Mouse (Mus musculus): ENCODE data around the gene Ulk3. TPM values are rescaled to one million over a fixed set of nuclear protein-coding genes. Genes with fewer than 3 reads are reported as not detected.

Ulk3 gene
- polyA plus RNA-seq, 1 experiment from 2014 or later, result 14.3 TPM

- peaks cover 23% of the 10 kb centered on the region; the same call in 1 of the 2 replicates for H3K36me3 ChIP-seq
- no peak for ATAC-seq (replicated peaks; ENCODE audit: insufficient number of reproducible peaks, insufficient read depth, low FRiP score, low read depth)
- no peaks in the 10 kb centered on the region for H3K27me3 ChIP-seq
These were observed 14.9 kb upstream of the Ulk3 start for GRCm38 (mm10) chr9:57574397-57574796.

DNA sequence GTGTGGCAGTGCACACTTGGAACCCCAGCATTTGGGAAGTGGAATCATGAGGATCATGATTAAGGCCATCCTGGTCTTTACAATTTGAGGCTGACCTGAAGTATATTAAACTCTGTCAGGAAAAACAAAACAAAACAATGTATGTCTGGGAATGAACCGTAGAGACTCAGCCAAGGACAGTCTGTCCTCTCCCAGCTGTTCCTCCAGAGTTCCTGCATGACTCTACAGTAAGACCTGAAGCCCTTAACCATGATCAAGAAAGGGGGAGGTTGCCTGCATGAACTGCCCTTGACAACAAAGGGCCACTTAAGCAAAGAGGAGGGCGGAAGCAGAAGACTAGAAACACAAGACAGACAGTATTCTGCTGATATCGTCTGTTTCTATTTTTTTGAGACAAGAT is 13.7 kb upstream of the Ulk3 start:
- peaks cover 24% of the 10 kb centered on the region for H3K36me3 ChIP-seq
- H3K4me2 ChIP-seq, result no peak overlapping the region
- no peak overlapping the region for H3K9ac ChIP-seq
- no peak overlapping the region for H3K27ac ChIP-seq
- ATAC-seq (replicated peaks; ENCODE audit: insufficient number of reproducible peaks, insufficient read depth, low FRiP score, low read depth), result no peak
- no peaks in the 10 kb centered on the region for H3K27me3 ChIP-seq
- no peaks in the 10 kb centered on the region for H3K4me1 ChIP-seq (replicated peaks)
- H3K9me3 ChIP-seq (replicated peaks), result no peaks in the 10 kb centered on the region
- WGBS, result 61% methylated on average over 3 of the region's 3 CpGs
- no peak overlapping the region for H3K4me3 ChIP-seq

More at GRCm38 (mm10) chr9:57574397-57574796, 14.9 kb upstream of the Ulk3 start:
- no peak overlapping the region for H3K4me3 ChIP-seq
- H3K27ac ChIP-seq, result no peak overlapping the region
- H3K9me3 ChIP-seq (replicated peaks), result no peaks in the 10 kb centered on the region
- no peaks in the 10 kb centered on the region for H3K4me1 ChIP-seq (replicated peaks)
- H3K4me2 ChIP-seq, result no peak overlapping the region
- H3K9ac ChIP-seq, result no peak overlapping the region

DNA sequence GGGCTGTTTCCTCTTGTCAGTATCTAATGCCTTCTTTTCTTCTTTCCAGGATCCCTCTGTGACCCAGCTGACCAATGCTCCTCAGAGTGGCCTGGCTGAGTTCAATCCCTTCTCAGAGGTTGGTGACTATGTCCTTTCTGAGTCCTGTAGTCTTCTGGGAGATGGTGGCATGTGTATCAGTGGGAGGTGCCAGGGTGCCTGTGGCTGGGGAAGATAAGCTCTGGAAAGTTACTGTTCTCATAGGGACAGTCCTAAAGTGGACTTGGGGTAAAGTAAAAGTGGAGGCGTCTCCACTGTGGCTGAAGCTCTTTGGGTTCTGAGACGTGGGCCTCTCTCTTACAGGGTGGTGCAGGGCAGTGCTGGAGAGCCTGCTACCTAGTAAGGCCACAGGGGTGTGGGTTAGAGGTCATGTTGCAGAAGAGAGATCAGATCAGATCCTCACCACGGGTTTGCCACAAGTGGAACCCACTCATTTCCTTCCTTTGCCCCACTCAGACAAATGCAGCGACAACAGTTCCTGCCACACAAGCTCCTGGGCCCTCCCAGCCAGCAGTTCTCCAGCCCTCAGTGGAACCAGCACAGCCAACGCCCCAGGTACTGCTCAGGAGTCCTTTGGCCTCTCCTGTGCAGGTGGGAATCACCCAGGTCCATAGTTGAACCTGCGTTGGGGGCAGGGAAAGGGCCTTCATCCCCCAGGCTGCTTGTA is 12.0 kb upstream of the Ulk3 start:
- Histone ChIP-seq H3K36me3 (peaks cover 32% of the 10 kb centered on the region), H3K4me1 (replicated peaks) (no peaks in the 10 kb centered on the region), H3K9ac (no peak overlapping the region), H3K4me2 (no peak overlapping the region), H3K4me3 (no peak overlapping the region), H3K27me3 (no peaks in the 10 kb centered on the region), H3K27ac (no peak overlapping the region), H3K9me3 (replicated peaks) (no peaks in the 10 kb centered on the region)
- no peak for ATAC-seq (replicated peaks; ENCODE audit: insufficient number of reproducible peaks, insufficient read depth, low FRiP score, low read depth)
- 72% methylated on average over 6 of the region's 6 CpGs for WGBS

- WGBS, result 88% methylated on average over 3 of the region's 3 CpGs
- H3K4me3 ChIP-seq, result no peak overlapping the region
- H3K9me3 ChIP-seq (replicated peaks), result no peaks in the 10 kb centered on the region
- no peak overlapping the region for H3K27ac ChIP-seq
- ATAC-seq (replicated peaks; ENCODE audit: insufficient number of reproducible peaks, insufficient read depth, low FRiP score, low read depth), result no peak
- H3K36me3 ChIP-seq, result peaks cover 45% of the 10 kb centered on the region
- H3K4me1 ChIP-seq (replicated peaks), result peaks cover 12% of the 10 kb centered on the region
- no peaks in the 10 kb centered on the region for H3K27me3 ChIP-seq
- H3K4me2 ChIP-seq, result no peak overlapping the region
- no peak overlapping the region for H3K9ac ChIP-seq
These were observed 4.3 kb upstream of the Ulk3 start for GRCm38 (mm10) chr9:57584991-57585390.

GRCm38 (mm10) chr9:57590726-57591125 is 1.5 kb downstream of the Ulk3 start:
- H3K36me3 ChIP-seq, result peaks cover 26% of the 10 kb centered on the region; the same call in 1 of the 2 replicates
- WGBS, result 39% methylated on average over 5 of the region's 5 CpGs

GRCm38 (mm10) chr9:57593454-57594173 is 4.4 kb downstream of the Ulk3 start:
- Histone ChIP-seq H3K9ac (no peak overlapping the region), H3K27me3 (no peaks in the 10 kb centered on the region), H3K4me3 (no peak overlapping the region), H3K9me3 (replicated peaks) (no peaks in the 10 kb centered on the region), H3K4me2 (no peak overlapping the region), H3K27ac (no peak overlapping the region), H3K4me1 (replicated peaks) (peaks cover 34% of the 10 kb centered on the region), H3K36me3 (peaks cover 29% of the 10 kb centered on the region; the same call in 1 of the 2 replicates)
- 56% methylated on average over 12 of the region's 12 CpGs for WGBS
- ATAC-seq (replicated peaks; ENCODE audit: insufficient number of reproducible peaks, insufficient read depth, low FRiP score, low read depth), result no peak

More at GRCm38 (mm10) chr9:57590726-57591125, 1.5 kb downstream of the Ulk3 start:
- Histone ChIP-seq H3K9me3 (replicated peaks) (no peaks in the 10 kb centered on the region), H3K4me2 (peak overlapping the region; percentile 85; the same call in 1 of the 2 replicates), H3K4me1 (replicated peaks) (peaks cover 25% of the 10 kb centered on the region), H3K27ac (no peak overlapping the region), H3K27me3 (no peaks in the 10 kb centered on the region), H3K4me3 (no peak overlapping the region), H3K9ac (no peak overlapping the region)
- no peak for ATAC-seq (replicated peaks; ENCODE audit: insufficient number of reproducible peaks, insufficient read depth, low FRiP score, low read depth)

DNA sequence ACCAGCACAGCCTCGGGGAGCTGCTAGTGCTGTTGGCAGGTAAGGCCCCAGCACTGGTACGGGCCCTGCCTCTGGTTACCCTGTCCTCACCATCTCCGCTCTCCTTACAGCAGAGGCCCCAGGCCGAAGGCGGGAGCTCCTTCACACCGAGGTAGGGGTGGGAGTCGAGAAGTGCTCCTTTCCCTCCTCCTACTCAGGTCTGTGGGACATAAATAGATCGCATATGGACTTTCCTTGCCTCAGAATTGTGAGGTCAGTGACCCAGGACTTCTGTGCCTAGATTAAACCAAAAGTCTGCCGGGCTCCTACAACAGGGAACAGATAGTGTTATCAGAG is 4.9 kb downstream of the Ulk3 start:
- peaks cover 29% of the 10 kb centered on the region; the same call in 1 of the 2 replicates for H3K36me3 ChIP-seq
- ATAC-seq (replicated peaks; ENCODE audit: insufficient number of reproducible peaks, insufficient read depth, low FRiP score, low read depth), result no peak
- 50% methylated on average over 9 of the region's 9 CpGs for WGBS
- no peak overlapping the region for H3K4me3 ChIP-seq
- H3K27me3 ChIP-seq, result no peaks in the 10 kb centered on the region
- H3K4me2 ChIP-seq, result no peak overlapping the region
- H3K27ac ChIP-seq, result no peak overlapping the region
- no peak overlapping the region for H3K9ac ChIP-seq
- no peaks in the 10 kb centered on the region for H3K9me3 ChIP-seq (replicated peaks)
- peaks cover 28% of the 10 kb centered on the region for H3K4me1 ChIP-seq (replicated peaks)

DNA sequence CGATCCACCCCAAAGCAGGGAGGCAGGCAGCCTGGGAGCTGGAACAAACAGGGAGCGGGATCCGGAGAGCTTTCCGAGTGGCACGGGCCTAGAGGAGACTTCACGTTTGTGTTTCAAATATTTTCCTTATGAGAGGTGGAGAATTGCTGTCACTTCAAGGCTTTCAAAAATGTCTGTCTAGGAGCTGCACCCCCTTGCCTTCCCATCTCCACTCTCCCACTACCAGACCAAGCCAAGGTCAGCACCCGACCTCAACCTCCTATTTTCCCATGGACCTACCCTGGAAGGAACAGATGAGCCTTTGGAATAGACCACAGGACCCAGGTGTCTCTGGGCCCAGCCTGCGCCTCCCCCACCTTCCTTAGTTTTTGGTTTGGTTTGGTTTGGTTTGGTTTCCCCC is 8.0 kb downstream of the Ulk3 start:
- Histone ChIP-seq H3K4me3 (no peak overlapping the region), H3K27me3 (no peaks in the 10 kb centered on the region), H3K4me1 (replicated peaks) (peaks cover 41% of the 10 kb centered on the region), H3K4me2 (no peak overlapping the region), H3K9ac (no peak overlapping the region), H3K9me3 (replicated peaks) (no peaks in the 10 kb centered on the region), H3K36me3 (peaks cover 25% of the 10 kb centered on the region; the same call in 1 of the 2 replicates), H3K27ac (no peak overlapping the region)
- 80% methylated on average over 8 of the region's 8 CpGs for WGBS
- no peak for ATAC-seq (replicated peaks; ENCODE audit: insufficient number of reproducible peaks, insufficient read depth, low FRiP score, low read depth)

GRCm38 (mm10) chr9:57597929-57598382 is 8.7 kb downstream of the Ulk3 start:
- Histone ChIP-seq H3K4me3 (no peak overlapping the region), H3K4me1 (replicated peaks) (peaks cover 44% of the 10 kb centered on the region), H3K9ac (no peak overlapping the region), H3K9me3 (replicated peaks) (no peaks in the 10 kb centered on the region), H3K27me3 (no peaks in the 10 kb centered on the region), H3K36me3 (peaks cover 19% of the 10 kb centered on the region; the same call in 1 of the 2 replicates), H3K4me2 (no peak overlapping the region), H3K27ac (no peak overlapping the region)
- ATAC-seq (replicated peaks; ENCODE audit: insufficient number of reproducible peaks, insufficient read depth, low FRiP score, low read depth), result no peak
- 17% methylated on average over 4 of the region's 4 CpGs for WGBS

DNA sequence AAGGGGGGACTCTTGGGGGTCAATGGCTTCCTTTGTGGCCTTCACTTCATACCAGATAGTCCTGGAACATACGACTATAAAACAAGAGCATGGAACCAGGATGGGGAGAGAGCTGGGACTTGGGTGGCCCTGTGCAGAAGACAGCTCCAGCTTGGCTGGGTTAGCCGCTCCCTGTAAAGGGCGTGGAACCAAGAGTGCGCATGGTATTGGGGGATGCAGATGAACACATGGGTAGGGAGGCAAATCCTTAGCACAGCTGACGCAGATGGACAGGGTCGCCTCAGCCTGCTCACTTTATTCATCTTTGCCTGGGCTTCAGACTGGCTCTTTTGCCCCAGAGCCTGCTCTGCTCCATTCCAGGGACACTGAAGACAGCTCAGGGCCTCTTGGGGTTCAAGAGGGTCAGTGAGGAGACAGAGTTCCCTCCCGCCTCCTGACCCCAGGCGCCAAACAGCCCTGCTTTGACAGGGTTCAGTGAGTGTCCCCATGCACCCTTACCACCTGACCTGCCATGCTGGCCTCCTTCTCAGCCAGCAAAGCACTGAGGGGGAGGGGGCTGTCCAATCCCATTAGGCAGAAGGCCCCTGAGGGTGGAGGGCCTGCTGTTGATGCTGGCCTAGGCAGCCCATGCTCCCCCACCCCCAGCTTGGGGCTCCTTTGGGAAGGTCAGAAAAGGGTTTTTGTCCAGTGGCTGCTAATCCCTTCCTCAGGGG is 9.8 kb downstream of the Ulk3 start:
- ATAC-seq (replicated peaks; ENCODE audit: insufficient number of reproducible peaks, insufficient read depth, low FRiP score, low read depth), result no peak
- Histone ChIP-seq H3K9ac (no peak overlapping the region), H3K27me3 (peaks cover 3% of the 10 kb centered on the region), H3K4me2 (no peak overlapping the region), H3K36me3 (peaks cover 13% of the 10 kb centered on the region; the same call in 1 of the 2 replicates), H3K4me1 (replicated peaks) (peaks cover 38% of the 10 kb centered on the region), H3K9me3 (replicated peaks) (no peaks in the 10 kb centered on the region), H3K4me3 (no peak overlapping the region), H3K27ac (no peak overlapping the region)
- WGBS, result 62% methylated on average over 8 of the region's 8 CpGs

DNA sequence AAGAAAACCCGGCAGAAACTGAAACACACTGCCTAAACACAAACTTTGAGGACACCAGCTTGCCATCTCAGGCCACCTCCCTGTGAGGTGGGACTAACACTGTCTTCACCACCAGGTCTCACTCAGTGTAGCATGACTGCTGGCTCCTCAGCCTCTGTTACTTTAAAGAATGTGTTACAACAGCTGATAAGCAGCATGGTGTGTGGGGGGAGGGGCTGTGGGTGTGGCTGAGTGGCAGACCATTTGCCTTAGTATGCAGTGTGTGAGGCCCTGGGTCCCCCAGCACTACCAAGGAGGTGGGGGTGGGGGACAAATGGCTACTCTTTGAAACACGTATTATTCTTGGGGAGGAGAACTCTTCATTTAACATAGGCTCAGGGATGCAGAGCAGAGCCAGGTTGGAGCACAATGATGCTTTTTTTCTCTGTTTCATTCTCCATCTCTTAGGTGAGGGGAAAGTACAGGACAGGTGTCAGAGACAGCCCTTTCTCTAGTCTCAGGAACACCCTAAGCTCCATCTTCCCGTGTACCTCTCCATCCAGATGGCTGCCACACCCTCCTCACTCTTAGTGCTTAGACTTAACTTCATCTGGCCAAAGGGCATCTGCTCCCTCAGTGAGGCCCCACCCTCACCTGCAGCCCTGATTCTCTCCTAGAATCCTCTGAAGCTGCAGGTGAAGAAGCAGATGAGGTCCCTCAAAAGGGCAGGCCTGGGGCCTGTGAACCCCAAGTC is 11.5 kb downstream of the Ulk3 start:
- peak; percentile 68 for ATAC-seq (replicated peaks; ENCODE audit: insufficient number of reproducible peaks, insufficient read depth, low FRiP score, low read depth)
- Histone ChIP-seq H3K27ac (no peak overlapping the region), H3K4me3 (no peak overlapping the region), H3K27me3 (peaks cover 21% of the 10 kb centered on the region), H3K9ac (no peak overlapping the region), H3K9me3 (replicated peaks) (no peaks in the 10 kb centered on the region), H3K36me3 (0 out of 2 replicates have a peak, but pooled peaks cover 4% of the 10 kb centered on the region), H3K4me2 (no peak overlapping the region), H3K4me1 (replicated peaks) (peaks cover 37% of the 10 kb centered on the region)
- 9% methylated on average over 3 of the region's 3 CpGs for WGBS

Data from heart, embryonic 15.5 days (tissue).